Mouse (Mus musculus): ENCODE measurements around the gene Abcd2. TPM values are rescaled to one million over a fixed set of nuclear protein-coding genes. Genes with fewer than 3 reads are reported as not detected.

Gene Abcd2
- polyA plus RNA-seq, 1 experiment: 6.5 TPM

DNA sequence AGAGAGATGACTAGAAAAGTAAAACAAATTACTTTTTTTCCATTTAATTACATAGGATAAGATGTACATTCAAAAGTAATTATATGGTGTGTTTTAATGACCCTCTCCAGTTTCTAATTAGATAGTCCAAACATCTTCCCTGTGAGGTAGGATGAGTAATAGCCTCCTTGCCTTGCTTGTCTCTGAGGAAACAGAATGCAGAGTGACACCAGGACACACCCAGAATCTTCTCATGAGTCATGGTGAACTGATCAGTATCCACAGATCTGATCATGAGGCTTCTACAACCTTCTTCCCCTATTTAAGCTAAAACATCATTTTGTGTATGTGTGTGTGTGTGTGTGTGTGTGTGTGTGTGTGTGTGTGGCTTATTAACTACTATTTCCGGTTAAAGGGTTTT, 87.3 kb downstream of the Abcd2 start:
- DNase-seq: no peak

GRCm38 (mm10) chr15:91103814-91104213, 87.8 kb downstream of the Abcd2 start:
- no peak for TF ChIP-seq CTCF (IDR thresholded peaks at IDR 0.05; ENCODE audit: insufficient read depth, low read length)
- Histone ChIP-seq H3K4me3 (replicated peaks; ENCODE audit: extremely low read depth, low read depth, low read length) (no peak overlapping the region), H3K4me1 (ENCODE audit: control insufficient read depth, insufficient read depth, low read length) (no peaks in the 10 kb centered on the region)
- 42% methylated on average over 14 of the region's 14 CpGs for whole genome bisulfite sequencing
- no peak for DNase-seq

More for the DNA sequence above, 87.3 kb downstream of the Abcd2 start:
- H3K4me3 ChIP-seq (replicated peaks; ENCODE audit: extremely low read depth, low read depth, low read length): no peak overlapping the region
- TF ChIP-seq POLR2A (IDR thresholded peaks at IDR 0.05; ENCODE audit: borderline replicate concordance, extremely low read depth, low read depth, low read length): no peak
- no peak for TF ChIP-seq CTCF (IDR thresholded peaks at IDR 0.05; ENCODE audit: insufficient read depth, low read length)
- WGBS: 78% methylated on average over 1 of the region's 1 CpGs
- H3K4me1 ChIP-seq (ENCODE audit: control insufficient read depth, insufficient read depth, low read length): no peaks in the 10 kb centered on the region

- WGBS: 85% methylated on average over 8 of the region's 8 CpGs
- DNase-seq: no peak
- TF ChIP-seq POLR2A (IDR thresholded peaks at IDR 0.05; ENCODE audit: borderline replicate concordance, extremely low read depth, low read depth, low read length): no peak
- no peak for TF ChIP-seq CTCF (IDR thresholded peaks at IDR 0.05; ENCODE audit: insufficient read depth, low read length)
- H3K4me3 ChIP-seq (replicated peaks; ENCODE audit: extremely low read depth, low read depth, low read length): no peak overlapping the region
- H3K4me1 ChIP-seq (ENCODE audit: control insufficient read depth, insufficient read depth, low read length): no peaks in the 10 kb centered on the region
Observed at GRCm38 (mm10) chr15:91103305-91103704, 88.3 kb downstream of the Abcd2 start.

- 78% methylated on average over 6 of the region's 6 CpGs for WGBS
- no peak for DNase-seq
- H3K4me1 ChIP-seq (ENCODE audit: control insufficient read depth, insufficient read depth, low read length): no peaks in the 10 kb centered on the region
- TF ChIP-seq POLR2A (IDR thresholded peaks at IDR 0.05; ENCODE audit: borderline replicate concordance, extremely low read depth, low read depth, low read length) (no peak), CTCF (IDR thresholded peaks at IDR 0.05; ENCODE audit: insufficient read depth, low read length) (no peak)
- no peak overlapping the region for H3K4me3 ChIP-seq (replicated peaks; ENCODE audit: extremely low read depth, low read depth, low read length)
Observed at GRCm38 (mm10) chr15:91096606-91097005, 95.0 kb downstream of the Abcd2 start.

Other genes with a start within 250 kb of the Abcd2 start
- gene Kif21a, start 141.9 kb downstream of the Abcd2 start, polyA plus RNA-seq (2012; rRNA removed): 5.8 and 8.4 TPM in 2 replicates
- not detected in 2 replicates for gene CN725425, start 7.7 kb upstream of the Abcd2 start, polyA plus RNA-seq (2012; rRNA removed)

Data from lung, adult 2 months (tissue).